Mouse (Mus musculus) bone marrow, adult 2 months (tissue): ENCODE measurements at regions not wholly inside any gene's neighbourhood (a gene's known extent, or its start where the extent isn't known, plus 50 kb on each side); places are given as distances from the start of the nearest gene placed in this dataset.

Experiments
- CTCF ChIP-seq: fragments of 200-500 bp; IDR thresholded peaks from 2 replicates; pipeline ENCODE4 v1.5.1; 2011; ENCODE audit warnings: low read length, control low read depth; ENCODE audit not compliant: control insufficient read depth, insufficient read depth
- POLR2A ChIP-seq: fragments of 200-500 bp; IDR thresholded peaks from 2 replicates; pipeline ENCODE4 v1.6.1; 2011; ENCODE audit warnings: low read depth, mild to moderate bottlenecking, control low read depth, low read length, borderline replicate concordance; ENCODE audit not compliant: control insufficient read depth

GRCm38 (mm10) chr1:137811981-137812380 lies 363.5 kb downstream of the Ptprc start:
- no peak for TF ChIP-seq CTCF
- no peak for TF ChIP-seq POLR2A
